Mouse (Mus musculus) adrenal gland, postnatal 14 days (tissue): ENCODE data around the gene C1qtnf9. TPM values are rescaled to one million over a fixed set of nuclear protein-coding genes. Genes with fewer than 3 reads are reported as not detected.

ENCODE experiments used
- DNase-seq: peaks from one replicate; pipeline ENCODE4 v3.0.0; 2021; ENCODE audit warnings: mixed read lengths
- total RNA-seq: library from RNA; stranded (reverse); gene quantifications from 2 replicates; pipeline ENCODE4 v1.2.3, GENCODE M21; 2021

Gene C1qtnf9
- total RNA-seq, 1 experiment from 2014 or later, result 18.4 TPM

GRCm38 (mm10) chr14:60790103-60790502 lies 22.2 kb downstream of the C1qtnf9 start:
- peak; percentile 76 for DNase-seq

DNA sequence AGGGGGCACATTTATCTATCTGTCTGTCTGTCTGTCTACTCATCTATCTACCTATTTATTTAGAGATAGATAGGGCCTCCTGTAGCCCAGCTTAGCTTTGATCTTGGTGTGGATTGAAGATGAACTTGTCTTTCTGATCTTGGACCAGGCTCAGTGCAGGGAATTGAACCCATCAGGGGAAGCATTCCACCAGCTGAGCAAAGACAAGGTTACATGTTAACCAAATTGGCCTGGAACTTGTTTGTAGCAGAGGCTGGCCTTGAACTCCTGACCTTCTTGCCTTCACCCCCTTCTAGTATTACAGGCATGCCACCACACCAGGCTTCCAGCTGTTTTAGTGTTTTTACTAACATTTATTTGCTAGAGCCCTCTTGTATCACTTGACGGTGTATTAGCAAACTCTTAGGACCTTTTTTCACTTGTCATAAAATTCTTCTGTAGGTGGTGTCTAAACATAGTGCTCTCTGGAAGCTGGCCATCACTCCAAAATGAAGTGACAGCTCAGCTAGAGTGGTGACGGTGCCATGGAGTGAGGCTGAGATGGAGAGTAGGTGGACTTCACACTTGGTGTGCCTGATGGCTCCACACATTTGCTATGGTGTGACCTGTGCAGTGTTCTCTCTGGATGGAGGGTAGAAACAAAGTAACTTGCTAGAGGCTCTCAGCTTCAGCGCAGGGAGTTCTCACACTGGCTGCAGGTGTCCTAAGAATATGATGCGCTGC lies 28.8 kb downstream of the C1qtnf9 start:
- DNase-seq, result no peak

GRCm38 (mm10) chr14:60797596-60797995 lies 29.7 kb downstream of the C1qtnf9 start:
- no peak for DNase-seq

DNA sequence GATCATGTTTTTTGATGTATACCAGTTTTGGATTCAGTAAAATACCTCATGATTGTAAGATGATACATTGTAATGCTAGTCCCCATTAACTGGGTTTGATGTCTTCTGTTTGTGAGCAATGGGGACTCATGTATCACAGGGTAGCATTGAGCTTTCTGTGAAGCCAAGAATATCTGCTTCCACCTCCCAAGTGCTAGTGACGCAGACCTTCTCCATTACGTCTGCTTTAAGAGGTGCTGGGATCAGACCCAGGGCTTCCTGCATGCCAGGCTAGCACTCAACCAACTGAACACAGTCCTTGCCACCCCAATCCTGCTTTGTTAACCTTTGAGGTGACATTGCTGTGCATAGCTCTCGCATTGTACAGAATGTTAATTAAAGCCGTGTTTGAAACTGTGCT lies 30.8 kb downstream of the C1qtnf9 start:
- DNase-seq, result no peak

- DNase-seq, result peak; percentile 30
Measured at GRCm38 (mm10) chr14:60799762-60800728, 32.1 kb downstream of the C1qtnf9 start.

GRCm38 (mm10) chr14:60802026-60802425 lies 34.1 kb downstream of the C1qtnf9 start:
- DNase-seq, result no peak

GRCm38 (mm10) chr14:60804978-60805377 lies 37.0 kb downstream of the C1qtnf9 start:
- peak; percentile 52 for DNase-seq

DNA sequence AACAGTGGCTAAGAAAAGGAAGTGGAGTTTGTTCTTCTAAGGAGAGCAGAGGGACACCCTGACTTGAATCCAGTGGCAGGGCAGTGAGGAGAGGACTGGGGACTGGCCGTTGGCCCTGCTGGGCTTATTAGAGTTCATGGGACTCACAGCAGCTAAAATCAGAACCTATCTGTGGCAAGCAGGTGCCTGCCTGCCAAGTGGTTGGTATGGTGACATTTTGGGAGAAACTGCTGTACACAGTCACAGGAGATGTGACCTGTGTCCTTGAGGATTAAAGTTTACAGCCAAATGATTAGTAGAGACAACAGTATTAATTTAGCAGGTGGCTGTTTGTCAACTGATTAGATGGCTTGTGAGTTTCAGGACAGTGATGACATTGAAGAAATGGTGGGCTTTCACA lies 37.9 kb downstream of the C1qtnf9 start:
- DNase-seq, result peak; percentile 44

GRCm38 (mm10) chr14:60806891-60807344 lies 39.0 kb downstream of the C1qtnf9 start:
- no peak for DNase-seq

- DNase-seq, result no peak
Measured at GRCm38 (mm10) chr14:60809881-60810280, 41.9 kb downstream of the C1qtnf9 start.

DNA sequence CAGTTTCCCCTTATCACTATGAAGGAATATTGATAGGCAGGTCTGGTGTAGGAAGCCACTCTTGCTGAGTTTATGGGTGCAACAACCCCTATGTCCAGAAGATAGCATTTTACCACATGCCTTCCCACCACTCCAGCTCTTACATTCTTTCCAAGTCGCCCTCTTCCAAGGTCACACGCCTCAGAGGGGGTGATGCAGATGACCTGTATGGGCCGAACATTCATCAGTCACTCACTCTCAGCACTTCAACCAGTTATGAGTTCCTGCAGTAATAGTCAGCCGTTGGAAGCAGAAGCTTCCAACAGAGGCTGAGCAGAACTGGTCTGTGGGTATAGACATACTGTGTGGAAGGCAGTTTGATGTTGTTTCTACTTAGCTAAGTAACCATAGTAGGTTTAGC lies 43.6 kb downstream of the C1qtnf9 start:
- DNase-seq, result no peak

GRCm38 (mm10) chr14:60815098-60815497 lies 47.2 kb downstream of the C1qtnf9 start:
- no peak for DNase-seq

DNA sequence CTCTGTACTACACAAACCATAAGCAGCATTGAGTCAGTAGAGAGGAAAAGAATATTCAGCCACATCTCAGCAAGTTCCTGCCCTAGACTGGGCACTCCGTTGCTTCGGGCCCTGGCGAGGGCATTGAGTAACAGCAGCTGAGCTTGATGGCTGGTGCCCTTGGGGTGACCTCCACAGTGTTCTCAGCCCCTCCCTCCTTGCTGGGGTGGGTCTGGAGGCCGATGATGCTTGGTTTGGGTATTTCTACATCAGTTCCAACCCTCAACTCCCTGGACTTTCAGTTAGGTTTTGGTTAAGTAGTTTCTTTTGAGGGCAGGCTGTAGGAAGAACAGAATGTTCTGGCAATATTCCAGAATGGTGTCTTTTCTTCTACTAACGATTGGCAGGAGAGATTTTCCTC lies 50.1 kb downstream of the C1qtnf9 start:
- peak; percentile 64 for DNase-seq

DNA sequence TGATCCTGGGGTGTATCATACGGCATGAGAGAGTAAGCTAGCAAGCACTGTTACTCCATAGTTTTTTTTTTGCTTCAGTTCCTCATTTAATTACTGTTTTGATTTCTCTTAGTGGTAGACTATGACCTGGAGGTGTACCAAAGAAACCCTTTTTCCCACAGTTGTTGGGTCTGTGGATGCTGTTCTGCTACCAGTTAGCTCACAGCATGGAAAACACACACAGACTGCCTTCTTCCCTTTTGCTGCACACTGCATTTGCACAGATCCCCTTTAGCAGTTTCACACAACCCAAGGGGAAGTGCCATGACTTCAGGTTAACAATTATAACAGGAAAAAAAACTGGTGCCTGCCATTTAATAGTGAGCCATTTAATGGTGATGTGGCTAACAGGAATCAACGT lies 62.2 kb downstream of the C1qtnf9 start:
- DNase-seq, result no peak

Other genes starting within 250 kb of the C1qtnf9 start
- gene Spata13, start 134.1 kb upstream of the C1qtnf9 start, total RNA-seq, result 110 and 120 TPM in 2 replicates
- 53.8 and 54.1 TPM in 2 replicates for gene Mipep, start 16.4 kb downstream of the C1qtnf9 start, total RNA-seq